Mouse (Mus musculus): ENCODE results near the gene Decr2. TPM values are rescaled to one million over a fixed set of nuclear protein-coding genes. Genes with fewer than 3 reads are reported as not detected.
"Not testable (repeated sequence)": the region's sequence is repeated elsewhere in the genome, so short reads cannot be mapped to it uniquely, and the experiment has no call there.

Gene Decr2
- total and polyA plus RNA-seq, 3 experiments, result 9.2 to 13.9 (median 9.5) TPM

- Histone ChIP-seq H3K36me3 (ENCODE audit: control insufficient read depth, insufficient read depth, low read length) (no peaks in the 10 kb centered on the region), H3K27ac (no peak overlapping the region), H3K79me2 (replicated peaks; ENCODE audit: control insufficient read depth, insufficient read depth, low read length) (no peaks in the 10 kb centered on the region), H3K9ac (ENCODE audit: low read depth, low read length) (no peak overlapping the region), H3K4me3 (no peak overlapping the region), H3K4me1 (ENCODE audit: control insufficient read depth, insufficient read depth, low read length) (peaks cover 5% of the 10 kb centered on the region), H3K27me3 (ENCODE audit: control insufficient read depth, insufficient read depth, low read length) (no peaks in the 10 kb centered on the region)
- peak; percentile 54 to 61 for DNase-seq
- intact Hi-C loops (cut with DNase I), result loop anchor here (1.0 kb wide), 1 partner anchor 49 kb away; the partner anchor contains the start of gene Decr2
- 44% methylated on average over 9 of the region's 9 CpGs for WGBS
- 0 out of 2 replicates have a peak, but pooled peaks have one; percentile 39 for TF ChIP-seq EP300 (IDR thresholded peaks at IDR 0.05; ENCODE audit: insufficient read depth, low read depth, low read length)
- TF ChIP-seq POLR2A (IDR thresholded peaks at IDR 0.05; ENCODE audit: insufficient read depth, low read depth, low read length), result no peak
- TF ChIP-seq CTCF (IDR thresholded peaks at IDR 0.05), result peak; percentile 87
Observed at GRCm38 (mm10) chr17:26041111-26041802, 48.9 kb downstream of the Decr2 start.

- not testable (repeated sequence) for H3K4me3 ChIP-seq; H3K79me2 ChIP-seq (replicated peaks; ENCODE audit: control insufficient read depth, insufficient read depth, low read length); H3K9ac ChIP-seq (ENCODE audit: low read depth, low read length); H3K36me3 ChIP-seq (ENCODE audit: control insufficient read depth, insufficient read depth, low read length); H3K27me3 ChIP-seq (ENCODE audit: control insufficient read depth, insufficient read depth, low read length); H3K27ac ChIP-seq; H3K4me1 ChIP-seq (ENCODE audit: control insufficient read depth, insufficient read depth, low read length)
- intact Hi-C loops (cut with DNase I), result loop anchor here (1.0 kb wide), 1 partner anchor 50 kb away; the partner anchor contains the start of gene Decr2
- peak; percentile 52 to 65 for DNase-seq
- 79% methylated on average over 8 of the region's 8 CpGs for WGBS
Observed at GRCm38 (mm10) chr17:26040711-26041110, 49.4 kb downstream of the Decr2 start.

GRCm38 (mm10) chr17:26032037-26032436 is 58.1 kb downstream of the Decr2 start:
- Histone ChIP-seq H3K27ac (no peak overlapping the region), H3K4me3 (no peak overlapping the region), H3K4me1 (ENCODE audit: control insufficient read depth, insufficient read depth, low read length) (no peaks in the 10 kb centered on the region; the same call in 1 of the 2 replicates), H3K79me2 (replicated peaks; ENCODE audit: control insufficient read depth, insufficient read depth, low read length) (no peaks in the 10 kb centered on the region), H3K9ac (ENCODE audit: low read depth, low read length) (no peak overlapping the region), H3K36me3 (ENCODE audit: control insufficient read depth, insufficient read depth, low read length) (no peaks in the 10 kb centered on the region), H3K27me3 (ENCODE audit: control insufficient read depth, insufficient read depth, low read length) (no peaks in the 10 kb centered on the region)
- no peak for DNase-seq
- no peak for TF ChIP-seq CTCF (IDR thresholded peaks at IDR 0.05)
- 75% methylated on average over 6 of the region's 6 CpGs for WGBS
- intact Hi-C loops (cut with DNase I), result no loop called here

GRCm38 (mm10) chr17:26031583-26031982 is 58.6 kb downstream of the Decr2 start:
- no peak overlapping the region for H3K9ac ChIP-seq (ENCODE audit: low read depth, low read length)
- WGBS, result 82% methylated on average over 5 of the region's 5 CpGs

More at GRCm38 (mm10) chr17:26031583-26031982, 58.6 kb downstream of the Decr2 start:
- intact Hi-C loops (cut with DNase I), result no loop called here
- Histone ChIP-seq H3K79me2 (replicated peaks; ENCODE audit: control insufficient read depth, insufficient read depth, low read length) (no peaks in the 10 kb centered on the region), H3K27ac (no peak overlapping the region), H3K4me1 (ENCODE audit: control insufficient read depth, insufficient read depth, low read length) (no peaks in the 10 kb centered on the region; the same call in 1 of the 2 replicates), H3K27me3 (ENCODE audit: control insufficient read depth, insufficient read depth, low read length) (no peaks in the 10 kb centered on the region), H3K4me3 (no peak overlapping the region), H3K36me3 (ENCODE audit: control insufficient read depth, insufficient read depth, low read length) (no peaks in the 10 kb centered on the region)
- DNase-seq, result no peak
- TF ChIP-seq CTCF (IDR thresholded peaks at IDR 0.05) (no peak), POLR2A (IDR thresholded peaks at IDR 0.05; ENCODE audit: insufficient read depth, low read depth, low read length) (no peak), EP300 (IDR thresholded peaks at IDR 0.05; ENCODE audit: insufficient read depth, low read depth, low read length) (no peak)

Other genes with a start within 250 kb of the Decr2 start
- 1 to 10 TPM; 2.4 to 2.9 TPM for gene Gm20683, start 248.6 kb downstream of the Decr2 start, total RNA-seq (2021)
- 13.9 and 21.6 TPM in 2 replicates for gene Gm20683, start 248.6 kb downstream of the Decr2 start, polyA plus RNA-seq (2012; rRNA removed)
- 100 to 1,000 TPM; 120 to 139 TPM for gene Rhot2, start 245.5 kb downstream of the Decr2 start, total RNA-seq (2021)
- gene Rhot2, start 245.5 kb downstream of the Decr2 start, polyA plus RNA-seq (2012; rRNA removed), result 209 and 257 TPM in 2 replicates
- 1 to 10 TPM; 1.2 to 1.3 TPM for gene Wdr90, start 228.8 kb downstream of the Decr2 start, total RNA-seq (2021)
- gene Wdr90, start 228.8 kb downstream of the Decr2 start, polyA plus RNA-seq (2012; rRNA removed), result 8.0 and 8.5 TPM in 2 replicates
- gene Mcrip2, start 221.6 kb downstream of the Decr2 start, total RNA-seq (2021), result 100 to 1,000 TPM; 234 to 288 TPM
- 189 and 254 TPM in 2 replicates for gene Mcrip2, start 221.6 kb downstream of the Decr2 start, polyA plus RNA-seq (2012; rRNA removed)
- 10 to 100 TPM; 12.7 TPM for gene Mettl26, start 215.3 kb downstream of the Decr2 start, total RNA-seq (2021)
- gene Mettl26, start 215.3 kb downstream of the Decr2 start, polyA plus RNA-seq (2012; rRNA removed), result 24.8 and 30.5 TPM in 2 replicates
- under 1 TPM; 0.50 to 0.82 TPM for gene Wfikkn1, start 209.5 kb downstream of the Decr2 start, total RNA-seq (2021)
- gene Wfikkn1, start 209.5 kb downstream of the Decr2 start, polyA plus RNA-seq (2012; rRNA removed), result 0.29 and 0.44 TPM in 2 replicates
- 10 to 100 TPM; 15.2 to 17.6 TPM for gene Rab40c, start 170.6 kb downstream of the Decr2 start, total RNA-seq (2021)
- 20.5 and 33.8 TPM in 2 replicates for gene Rab40c, start 170.6 kb downstream of the Decr2 start, polyA plus RNA-seq (2012; rRNA removed)
- 10 to 100 TPM; 40.8 to 48.7 TPM for gene Pigq, start 145.4 kb downstream of the Decr2 start, total RNA-seq (2021)
- gene Pigq, start 145.4 kb downstream of the Decr2 start, polyA plus RNA-seq (2012; rRNA removed), result 74.7 and 115 TPM in 2 replicates
- gene Nhlrc4, start 145.4 kb downstream of the Decr2 start, total RNA-seq (2021), result under 1 TPM; 0.10 to 0.30 TPM
- gene Nhlrc4, start 145.4 kb downstream of the Decr2 start, polyA plus RNA-seq (2012; rRNA removed), result 0.15 and 2.8 TPM in 2 replicates
- gene A930017K11Rik, start 137.8 kb downstream of the Decr2 start, total RNA-seq (2021), result under 1 TPM; 0.27 to 0.37 TPM
- 0.44 and 0.61 TPM in 2 replicates for gene A930017K11Rik, start 137.8 kb downstream of the Decr2 start, polyA plus RNA-seq (2012; rRNA removed)
- 1 to 10 TPM; 6.1 to 7.4 TPM for gene Capn15, start 104.5 kb downstream of the Decr2 start, total RNA-seq (2021)
- gene Capn15, start 104.5 kb downstream of the Decr2 start, polyA plus RNA-seq (2012; rRNA removed), result 15.1 and 15.5 TPM in 2 replicates
- 10 to 100 TPM; 29.7 to 30.5 TPM for gene Rab11fip3, start 20.8 kb downstream of the Decr2 start, total RNA-seq (2021)
- 29.3 and 33.1 TPM in 2 replicates for gene Rab11fip3, start 20.8 kb downstream of the Decr2 start, polyA plus RNA-seq (2012; rRNA removed)
- gene Nme4, start 5.3 kb upstream of the Decr2 start, total RNA-seq (2021), result 1 to 10 TPM; 3.7 to 4.4 TPM
- gene Nme4, start 5.3 kb upstream of the Decr2 start, polyA plus RNA-seq (2012; rRNA removed), result 13.8 and 21.4 TPM in 2 replicates
- 1 to 10 TPM; 3.8 to 5.3 TPM for gene Tmem8, start 23.0 kb upstream of the Decr2 start, total RNA-seq (2021)
- 10.5 and 11.6 TPM in 2 replicates for gene Tmem8, start 23.0 kb upstream of the Decr2 start, polyA plus RNA-seq (2012; rRNA removed)
- 100 to 1,000 TPM; 131 to 154 TPM for gene Mrpl28, start 33.2 kb upstream of the Decr2 start, total RNA-seq (2021)
- gene Mrpl28, start 33.2 kb upstream of the Decr2 start, polyA plus RNA-seq (2012; rRNA removed), result 131 and 156 TPM in 2 replicates
- 10 to 100 TPM; 16.5 to 18.2 TPM for gene Axin1, start 48.4 kb upstream of the Decr2 start, total RNA-seq (2021)
- 7.6 and 9.1 TPM in 2 replicates for gene Axin1, start 48.4 kb upstream of the Decr2 start, polyA plus RNA-seq (2012; rRNA removed)
- not detected for gene Pdia2, start 108.8 kb upstream of the Decr2 start, total RNA-seq (2021)
- not detected in 2 replicates for gene Pdia2, start 108.8 kb upstream of the Decr2 start, polyA plus RNA-seq (2012; rRNA removed)
- under 1 TPM; 0.31 to 0.34 TPM for gene Rgs11, start 112.6 kb upstream of the Decr2 start, total RNA-seq (2021)
- gene Rgs11, start 112.6 kb upstream of the Decr2 start, polyA plus RNA-seq (2012; rRNA removed), result 1.8 and 3.5 TPM in 2 replicates
- under 1 TPM; 0.36 to 0.47 TPM for gene Arhgdig, start 117.4 kb upstream of the Decr2 start, total RNA-seq (2021)
- 1.00 and 1.5 TPM in 2 replicates for gene Arhgdig, start 117.4 kb upstream of the Decr2 start, polyA plus RNA-seq (2012; rRNA removed)
- gene Fam234a, start 153.9 kb upstream of the Decr2 start, total RNA-seq (2021), result 100 to 1,000 TPM; 113 to 128 TPM
- gene Fam234a, start 153.9 kb upstream of the Decr2 start, polyA plus RNA-seq (2012; rRNA removed), result 93.1 and 118 TPM in 2 replicates
- 10 to 100 TPM; 13.2 to 16.3 TPM for gene Luc7l, start 162.6 kb upstream of the Decr2 start, total RNA-seq (2021)
- gene Luc7l, start 162.6 kb upstream of the Decr2 start, polyA plus RNA-seq (2012; rRNA removed), result 13.6 and 22.9 TPM in 2 replicates

All from heart, adult 2 months (tissue).